Mouse (Mus musculus) cerebellum, adult 2 months (tissue): Measurements from ENCODE around the gene Nhlrc4. TPM values are rescaled to one million over a fixed set of nuclear protein-coding genes. Genes with fewer than 3 reads are reported as not detected.

Source experiments
- DNase-seq, 2 experiments: peaks; one replicate each; pipeline ENCODE4 v3.0.0; 2021
- H3K27ac ChIP-seq: fragments of 200-500 bp; 2 replicates; pipeline ENCODE4 v1.5.1; 2012; ENCODE audit warnings: low read length, control low read depth, inconsistent platforms; ENCODE audit not compliant: insufficient read depth
- H3K27me3 ChIP-seq: fragments of 200-500 bp; 2 replicates; pipeline ENCODE4 v1.6.1; 2012; ENCODE audit warnings: inconsistent platforms, mild to moderate bottlenecking, low read length, moderate library complexity; ENCODE audit not compliant: control insufficient read depth, insufficient read depth
- H3K4me1 ChIP-seq: fragments of 200-500 bp; 2 replicates; pipeline ENCODE4 v1.6.1; 2011; ENCODE audit warnings: low read length; ENCODE audit not compliant: control insufficient read depth, insufficient read depth
- H3K4me3 ChIP-seq: fragments of 200-500 bp; replicated peaks from 2 replicates; pipeline ENCODE3; 2011; ENCODE audit warnings: mild to moderate bottlenecking, low read depth, low read length, control low read depth; ENCODE audit not compliant: insufficient read depth
- CTCF ChIP-seq: fragments of 200-500 bp; IDR thresholded peaks from 2 replicates; pipeline ENCODE4 v1.5.1; 2011; ENCODE audit warnings: low read depth, mild to moderate bottlenecking, control low read depth, low read length, moderate library complexity, borderline replicate concordance; ENCODE audit not compliant: insufficient read depth
- POLR2A ChIP-seq: fragments of 200-500 bp; IDR thresholded peaks from 2 replicates; pipeline ENCODE4 v1.6.1; 2011; ENCODE audit warnings: low read length, control low read depth, borderline replicate concordance; ENCODE audit not compliant: insufficient read depth
- WGBS: fragments of 180-500 bp; shearing (Covaris S2); methylation state at CpG from one replicate; pipeline ENCODE4 v1.1.7; 2018; 5-methylcytosine and 5-hydroxymethylcytosine counted together
- polyA plus RNA-seq: library from polyadenylated mRNA; depleted of rRNA; stranded (reverse); fragments of >200 nt; gene quantifications from 2 replicates; pipeline ENCODE4 v1.2.3, GENCODE M21; 2012

The Nhlrc4 gene
- polyA plus RNA-seq, 1 experiment: 2.5 TPM

DNA sequence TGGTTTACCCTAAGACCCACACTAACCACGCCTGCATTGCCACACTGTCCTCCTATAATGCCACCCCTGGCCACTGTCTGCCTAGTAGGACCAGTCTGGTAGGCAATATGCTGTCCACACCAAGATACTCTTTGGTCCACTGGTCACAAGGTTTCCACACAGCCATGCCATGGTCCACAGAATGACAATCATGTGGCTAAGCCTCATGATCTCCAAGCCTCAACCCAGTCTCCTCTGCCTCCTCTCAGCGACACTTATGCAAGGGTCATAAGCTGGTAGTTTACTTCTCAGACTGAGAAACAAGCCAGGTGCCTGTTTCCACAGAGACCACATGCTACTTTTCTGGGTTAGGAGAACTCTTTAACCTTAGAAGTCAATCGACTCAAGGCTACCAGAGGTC, 38.2 kb upstream of the Nhlrc4 start:
- Histone ChIP-seq H3K27me3 (no peaks in the 10 kb centered on the region), H3K4me3 (no peak overlapping the region), H3K4me1 (peaks cover 46% of the 10 kb centered on the region), H3K27ac (no peak overlapping the region)
- no peak for DNase-seq
- TF ChIP-seq CTCF (no peak), POLR2A (no peak)
- WGBS: 92% methylated on average over 3 of the region's 3 CpGs

- TF ChIP-seq CTCF (no peak), POLR2A (no peak)
- DNase-seq: peak; percentile 76 to 87
- Histone ChIP-seq H3K27me3 (no peaks in the 10 kb centered on the region), H3K27ac (peak overlapping the region; percentile 82), H3K4me3 (peak overlapping the region; percentile 17), H3K4me1 (peaks cover 49% of the 10 kb centered on the region)
- 9% methylated on average over 5 of the region's 5 CpGs for WGBS
Observed at GRCm38 (mm10) chr17:25980854-25981253, 36.1 kb upstream of the Nhlrc4 start.

DNA sequence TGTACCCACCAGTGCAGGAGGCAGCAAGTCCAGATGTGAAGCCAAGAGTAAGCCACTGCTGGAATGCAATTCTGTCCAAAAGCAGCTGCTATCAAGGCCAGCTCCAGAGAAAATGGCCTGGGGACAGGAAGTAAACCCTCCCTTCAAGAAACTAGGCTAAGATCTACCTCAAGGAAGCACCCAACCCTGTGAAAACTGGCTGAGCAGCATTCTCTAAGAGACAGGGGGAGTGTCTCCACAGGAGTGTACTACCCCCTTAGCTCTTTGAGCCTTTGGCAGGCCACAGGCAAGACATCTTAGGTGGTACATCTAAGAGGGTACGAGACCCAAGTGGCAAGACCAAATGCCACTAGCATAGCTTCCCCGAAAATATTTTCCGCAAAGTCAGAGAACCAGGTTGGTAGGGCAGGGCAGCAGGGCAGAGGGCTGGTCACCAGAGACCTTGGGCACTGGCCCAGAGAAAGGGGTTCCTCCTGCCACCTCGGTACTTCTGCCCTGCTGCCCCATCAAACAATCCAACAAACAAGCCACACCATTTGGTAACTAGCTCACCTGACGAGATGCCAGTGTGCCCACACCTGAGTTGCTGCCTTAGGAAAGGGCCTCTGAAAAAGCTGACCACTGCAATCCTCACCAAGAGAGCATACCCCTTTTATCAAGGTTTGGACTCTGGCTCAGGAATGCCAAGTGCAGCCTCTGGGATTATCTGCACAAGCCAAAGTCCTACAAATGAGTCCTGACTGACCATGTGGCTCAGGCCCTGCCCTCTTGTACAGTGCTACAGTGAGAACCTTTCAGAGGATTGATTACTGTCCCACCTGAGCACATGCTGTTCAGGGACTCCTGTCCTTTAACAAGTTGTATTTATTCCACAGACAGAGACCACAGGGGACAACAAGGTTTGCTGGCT, 35.3 kb upstream of the Nhlrc4 start:
- Histone ChIP-seq H3K27me3 (no peaks in the 10 kb centered on the region), H3K4me1 (peaks cover 49% of the 10 kb centered on the region), H3K4me3 (no peak overlapping the region), H3K27ac (peak overlapping the region; percentile 19)
- 49% methylated on average over 5 of the region's 5 CpGs for WGBS
- TF ChIP-seq CTCF (no peak), POLR2A (no peak)
- no peak for DNase-seq

GRCm38 (mm10) chr17:25970954-25971707, 26.4 kb upstream of the Nhlrc4 start:
- TF ChIP-seq CTCF: no peak
- no peak for TF ChIP-seq POLR2A
- no peak overlapping the region for H3K4me3 ChIP-seq
- peak overlapping the region; percentile 52 for H3K27ac ChIP-seq
- WGBS: 49% methylated on average over 4 of the region's 4 CpGs
- no peaks in the 10 kb centered on the region for H3K27me3 ChIP-seq
- no peak for DNase-seq
- peaks cover 31% of the 10 kb centered on the region for H3K4me1 ChIP-seq

GRCm38 (mm10) chr17:25970448-25970847, 25.7 kb upstream of the Nhlrc4 start:
- DNase-seq: peak; percentile 51 to 63
- 20% methylated on average over 9 of the region's 9 CpGs for WGBS
- Histone ChIP-seq H3K27me3 (no peaks in the 10 kb centered on the region), H3K27ac (peak overlapping the region; percentile 51), H3K4me1 (peaks cover 31% of the 10 kb centered on the region), H3K4me3 (no peak overlapping the region)
- TF ChIP-seq POLR2A (no peak), CTCF (no peak)

- Histone ChIP-seq H3K27ac (peak overlapping the region; percentile 40), H3K27me3 (no peaks in the 10 kb centered on the region), H3K4me1 (peaks cover 54% of the 10 kb centered on the region), H3K4me3 (no peak overlapping the region)
- TF ChIP-seq CTCF: no peak
- no peak for TF ChIP-seq POLR2A
- DNase-seq: no peak
- 58% methylated on average over 1 of the region's 1 CpGs for WGBS
Observed at GRCm38 (mm10) chr17:25968176-25968575, 23.4 kb upstream of the Nhlrc4 start.

DNA sequence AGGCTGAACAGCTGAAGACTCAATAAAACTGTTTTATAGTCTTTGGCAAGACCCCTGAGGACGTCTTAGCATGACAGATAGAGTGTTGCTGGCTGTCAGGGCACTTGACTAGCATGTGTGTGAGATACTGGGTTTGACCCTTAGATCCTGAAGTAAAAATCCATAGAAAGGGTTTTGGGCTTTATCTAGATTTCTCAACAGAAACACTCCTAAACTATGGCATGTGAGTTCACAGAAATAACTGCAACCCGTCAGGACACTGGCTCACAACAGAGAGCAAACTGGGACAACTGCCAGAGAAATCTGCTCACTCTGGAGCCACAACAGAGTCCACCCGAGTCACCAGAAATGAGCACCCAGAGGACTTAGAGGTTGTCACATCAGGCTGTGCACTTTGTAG, 22.9 kb upstream of the Nhlrc4 start:
- no peak overlapping the region for H3K4me3 ChIP-seq
- H3K4me1 ChIP-seq: peaks cover 59% of the 10 kb centered on the region
- DNase-seq: peak in 1 of 2 experiments; percentile 77
- peak overlapping the region; percentile 72 for H3K27ac ChIP-seq
- 13% methylated on average over 3 of the region's 3 CpGs for WGBS
- H3K27me3 ChIP-seq: no peaks in the 10 kb centered on the region
- TF ChIP-seq CTCF (no peak), POLR2A (no peak)
